Mouse (Mus musculus) cerebellum, adult 2 months (tissue): ENCODE data around the gene Nt5c. TPM values are rescaled to one million over a fixed set of nuclear protein-coding genes. Genes with fewer than 3 reads are reported as not detected.
A peak's percentile ranks its signal among the peaks of the same experiment; 100 is the strongest.
"Not testable (repeated sequence)": the region's sequence is repeated elsewhere in the genome, so short reads cannot be mapped to it uniquely, and the experiment has no call there.

ENCODE experiments used
- DNase-seq, 2 experiments: peaks; one replicate each; pipeline ENCODE4 v3.0.0; 2021
- H3K27ac ChIP-seq: fragments of 200-500 bp; 2 replicates; pipeline ENCODE4 v1.5.1; 2012; ENCODE audit warnings: low read length, control low read depth, inconsistent platforms; ENCODE audit not compliant: insufficient read depth
- H3K27me3 ChIP-seq: fragments of 200-500 bp; 2 replicates; pipeline ENCODE4 v1.6.1; 2012; ENCODE audit warnings: inconsistent platforms, mild to moderate bottlenecking, low read length, moderate library complexity; ENCODE audit not compliant: control insufficient read depth, insufficient read depth
- H3K4me1 ChIP-seq: fragments of 200-500 bp; 2 replicates; pipeline ENCODE4 v1.6.1; 2011; ENCODE audit warnings: low read length; ENCODE audit not compliant: control insufficient read depth, insufficient read depth
- H3K4me3 ChIP-seq: fragments of 200-500 bp; replicated peaks from 2 replicates; pipeline ENCODE3; 2011; ENCODE audit warnings: mild to moderate bottlenecking, low read depth, low read length, control low read depth; ENCODE audit not compliant: insufficient read depth
- CTCF ChIP-seq: fragments of 200-500 bp; IDR thresholded peaks from 2 replicates; pipeline ENCODE4 v1.5.1; 2011; ENCODE audit warnings: low read depth, mild to moderate bottlenecking, control low read depth, low read length, moderate library complexity, borderline replicate concordance; ENCODE audit not compliant: insufficient read depth
- POLR2A ChIP-seq: fragments of 200-500 bp; IDR thresholded peaks from 2 replicates; pipeline ENCODE4 v1.6.1; 2011; ENCODE audit warnings: low read length, control low read depth, borderline replicate concordance; ENCODE audit not compliant: insufficient read depth
- WGBS: fragments of 180-500 bp; shearing (Covaris S2); methylation state at CpG from one replicate; pipeline ENCODE4 v1.1.7; 2018; 5-methylcytosine and 5-hydroxymethylcytosine counted together
- polyA plus RNA-seq: library from polyadenylated mRNA; depleted of rRNA; stranded (reverse); fragments of >200 nt; gene quantifications from 2 replicates; pipeline ENCODE4 v1.2.3, GENCODE M21; 2012; rRNA removed

The Nt5c gene
- polyA plus RNA-seq = 98.2 and 102 TPM in 2 replicates

DNA sequence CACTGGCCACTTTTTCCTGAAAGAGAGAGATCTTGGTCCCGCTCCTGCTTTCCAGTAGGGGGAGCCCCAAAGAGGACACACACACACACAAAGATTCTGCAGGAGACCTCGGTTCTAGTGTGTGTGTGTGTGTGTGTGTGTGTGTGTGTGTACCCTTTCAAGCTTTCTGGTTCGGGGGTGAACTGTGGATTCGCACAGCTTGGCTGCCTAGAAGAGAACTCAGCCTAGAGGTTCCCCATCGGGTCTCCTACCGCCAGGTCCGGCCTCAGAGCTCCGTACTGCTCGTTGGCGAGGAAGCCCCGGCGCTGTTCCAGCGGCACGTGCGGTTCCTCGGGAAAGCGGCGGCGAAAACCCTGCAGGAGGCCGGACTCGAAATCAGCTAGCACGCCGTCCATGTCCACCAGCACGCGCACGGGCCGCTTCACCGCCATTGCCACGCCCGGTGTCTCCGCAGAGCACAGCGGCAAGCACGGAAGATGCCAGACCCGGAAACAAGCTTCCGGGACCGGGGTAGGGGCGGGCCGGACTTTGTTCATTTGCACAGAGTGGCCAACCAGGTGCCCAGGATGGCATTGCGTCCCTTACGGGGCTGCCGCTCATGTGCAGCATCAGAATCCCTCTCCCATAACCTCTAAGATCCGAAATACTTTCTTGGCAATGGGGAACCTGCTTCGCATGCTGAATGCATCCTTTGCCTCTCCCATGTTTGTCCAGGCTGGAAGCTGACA lies at the start of gene Nt5c:
TSS of gene Nt5c (minus strand) at position 507 of the 728 bp plus-strand sequence.
- TF ChIP-seq CTCF (peak; percentile 67), POLR2A (peak; percentile 83)
- Histone ChIP-seq H3K27me3 (no peaks in the 10 kb centered on the region), H3K4me1 (peaks cover 19% of the 10 kb centered on the region), H3K4me3 (peak within 1 kb of the TSS; percentile 92), H3K27ac (peak within 1 kb of the TSS; percentile 26)
- WGBS = 1% methylated on average over 43 of the region's 43 CpGs
- DNase-seq = peak; percentile 88

DNA sequence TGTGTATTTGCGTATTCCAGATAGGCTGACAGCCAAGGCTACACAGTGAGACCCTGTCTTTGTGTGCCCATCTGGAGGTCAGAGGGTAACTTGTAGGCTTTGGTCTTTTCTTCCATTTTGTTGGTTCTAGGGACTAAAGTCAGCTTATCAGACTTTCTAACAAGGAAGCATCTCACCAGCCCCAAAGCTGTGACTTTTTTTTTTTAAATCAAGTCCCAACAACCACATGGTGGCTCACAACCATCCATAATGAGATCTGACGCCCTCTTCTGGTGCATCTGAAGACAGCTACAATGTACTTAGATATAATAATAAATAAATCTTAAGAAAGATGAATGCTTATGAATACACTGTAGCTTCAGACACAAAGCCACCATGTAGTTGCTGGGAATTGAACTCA lies 46.4 kb upstream of the Nt5c start:
- no peaks in the 10 kb centered on the region for H3K27me3 ChIP-seq
- TF ChIP-seq CTCF = no peak
- no peak for TF ChIP-seq POLR2A
- WGBS = 63% methylated on average over 2 of the region's 2 CpGs
- no peak overlapping the region for H3K4me3 ChIP-seq
- H3K4me1 ChIP-seq = peaks cover 4% of the 10 kb centered on the region; the same call in 1 of the 2 replicates
- H3K27ac ChIP-seq = no peak overlapping the region
- no peak for DNase-seq

- no peak for TF ChIP-seq POLR2A
- no peak for TF ChIP-seq CTCF
- Histone ChIP-seq H3K27ac (peak overlapping the region; percentile 83), H3K27me3 (no peaks in the 10 kb centered on the region), H3K4me3 (peak overlapping the region; percentile 61), H3K4me1 (peaks cover 6% of the 10 kb centered on the region; the same call in 1 of the 2 replicates)
- no peak for DNase-seq
- WGBS = 65% methylated on average over 10 of the region's 10 CpGs
These were observed 45.4 kb upstream of the Nt5c start for GRCm38 (mm10) chr11:115536856-115537568.

DNA sequence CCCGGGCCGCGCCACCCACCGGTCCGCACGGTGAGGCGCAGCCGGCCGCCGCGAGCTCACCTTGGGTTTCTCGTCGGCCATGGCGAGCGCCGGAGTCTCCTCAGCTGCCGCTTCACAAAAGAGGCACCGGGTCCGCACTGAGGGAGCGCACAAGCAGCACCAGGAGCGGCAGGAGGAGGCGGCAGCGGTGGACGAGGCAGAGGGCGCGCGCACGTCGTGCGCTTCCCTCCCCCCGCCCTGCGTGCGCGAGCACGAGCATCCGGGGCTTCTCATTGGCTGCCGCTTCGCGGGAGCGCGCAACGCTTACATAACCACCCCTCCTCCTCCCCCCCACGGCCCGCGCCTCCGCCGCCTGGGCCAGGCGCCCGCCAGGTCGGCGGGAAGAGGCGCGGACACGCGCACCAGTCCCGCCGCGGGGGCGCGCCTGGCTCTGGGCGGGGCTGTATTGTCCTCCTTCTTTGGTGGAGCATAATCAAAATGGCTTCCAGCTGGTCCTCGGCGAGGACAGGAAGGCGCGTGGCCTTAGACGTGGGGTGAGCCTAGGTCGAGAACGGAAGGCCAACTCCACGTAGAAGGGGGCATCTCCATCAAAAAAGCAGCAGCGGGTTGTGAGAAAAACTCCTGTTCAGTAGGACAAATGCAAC lies 44.5 kb upstream of the Nt5c start, which contains the start of gene Sumo2:
TSS of gene Sumo2 (minus strand) at position 239 of the 644 bp plus-strand sequence.
- Histone ChIP-seq H3K4me1 (peaks cover 6% of the 10 kb centered on the region; the same call in 1 of the 2 replicates), H3K27ac (peak within 1 kb of the TSS; percentile 94), H3K4me3 (peak within 1 kb of the TSS; percentile 92), H3K27me3 (no peaks in the 10 kb centered on the region)
- WGBS = under 1% methylated on average over 69 of the region's 70 CpGs
- no peak for TF ChIP-seq CTCF
- peak; percentile 65 for TF ChIP-seq POLR2A
- peak; percentile 98 to 99 for DNase-seq

DNA sequence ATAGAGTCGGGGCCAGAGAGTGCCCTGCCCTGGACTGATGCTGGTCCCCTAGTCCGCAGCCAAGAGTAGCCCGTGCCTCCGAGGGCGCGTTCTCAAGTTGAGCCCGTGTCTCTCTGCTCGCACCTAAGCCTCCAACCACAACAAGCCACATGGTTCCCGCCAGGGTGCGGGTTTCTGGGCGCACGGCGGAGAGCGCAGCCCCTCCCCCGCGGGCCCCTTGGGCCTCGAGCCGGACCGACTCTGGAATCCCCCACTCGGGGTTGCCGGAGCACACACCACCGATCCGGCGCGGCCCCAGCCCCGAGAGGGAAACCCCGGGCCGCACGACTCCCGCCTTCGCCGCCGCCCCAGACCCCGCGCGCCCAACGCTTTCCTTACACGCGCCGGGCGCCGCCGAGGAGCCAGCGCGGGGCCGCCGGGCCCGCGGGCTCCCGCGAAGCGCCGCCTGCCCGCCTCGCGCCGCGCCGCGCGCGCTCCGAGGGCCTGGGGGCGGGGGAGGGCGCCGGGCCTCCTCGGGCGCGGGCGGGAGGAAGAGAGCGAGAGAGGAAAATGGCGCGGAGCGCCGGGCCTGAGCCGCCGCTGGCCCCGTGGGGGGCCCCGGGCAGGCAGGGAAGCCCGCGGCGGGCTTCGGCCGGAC lies 43.9 kb upstream of the Nt5c start:
- TF ChIP-seq POLR2A (no peak), CTCF (no peak)
- 1% methylated on average over 82 of the region's 84 CpGs for WGBS
- H3K4me1 ChIP-seq = peaks cover 6% of the 10 kb centered on the region; the same call in 1 of the 2 replicates
- H3K27ac ChIP-seq = peak overlapping the region; percentile 94
- no peaks in the 10 kb centered on the region for H3K27me3 ChIP-seq
- peak overlapping the region; percentile 92 for H3K4me3 ChIP-seq
- DNase-seq = peak; percentile 68 to 73

- TF ChIP-seq POLR2A (no peak), CTCF (no peak)
- peak overlapping the region; percentile 92 for H3K4me3 ChIP-seq
- H3K27me3 ChIP-seq = no peaks in the 10 kb centered on the region
- H3K27ac ChIP-seq = peak overlapping the region; percentile 88
- 3% methylated on average over 11 of the region's 11 CpGs for WGBS
- DNase-seq = no peak
- peaks cover 6% of the 10 kb centered on the region; the same call in 1 of the 2 replicates for H3K4me1 ChIP-seq
These were observed 43.2 kb upstream of the Nt5c start for GRCm38 (mm10) chr11:115534759-115535371.

GRCm38 (mm10) chr11:115526446-115526845 lies 34.8 kb upstream of the Nt5c start:
- 83% methylated on average over 3 of the region's 3 CpGs for WGBS
- not testable (repeated sequence) for H3K27ac ChIP-seq, H3K27me3 ChIP-seq, H3K4me3 ChIP-seq, H3K4me1 ChIP-seq, DNase-seq
